Mouse (Mus musculus) cerebellum, postnatal 14 days (tissue): ENCODE measurements around the gene Mrps27.

ENCODE experiments used
- DNase-seq, 2 experiments: peaks; one replicate each; pipeline ENCODE4 v3.0.0; 2021; ENCODE audit warnings: mixed read lengths in 2 of 2

The Mrps27 gene

GRCm38 (mm10) chr13:99391417-99391816 is 46.8 kb downstream of the Mrps27 start:
- peak; percentile 73 for DNase-seq

GRCm38 (mm10) chr13:99393128-99393527 is 48.5 kb downstream of the Mrps27 start:
- no peak for DNase-seq

- no peak for DNase-seq
These were observed 50.1 kb downstream of the Mrps27 start for GRCm38 (mm10) chr13:99394694-99395093.

GRCm38 (mm10) chr13:99395531-99395930 is 50.9 kb downstream of the Mrps27 start:
- peak in 1 of 2 experiments; percentile 45 for DNase-seq

- DNase-seq, result peak; percentile 89 to 92
These were observed 52.6 kb downstream of the Mrps27 start for GRCm38 (mm10) chr13:99397228-99397627.

GRCm38 (mm10) chr13:99398149-99398701 is 53.6 kb downstream of the Mrps27 start:
- DNase-seq, result peak; percentile 74 to 83

GRCm38 (mm10) chr13:99399373-99399772 is 54.8 kb downstream of the Mrps27 start:
- no peak for DNase-seq

- no peak for DNase-seq
These were observed 64.6 kb downstream of the Mrps27 start for GRCm38 (mm10) chr13:99409216-99409615.

- no peak for DNase-seq
These were observed 66.3 kb downstream of the Mrps27 start for GRCm38 (mm10) chr13:99410611-99411515.

- DNase-seq, result peak; percentile 66 to 69
These were observed 67.2 kb downstream of the Mrps27 start for GRCm38 (mm10) chr13:99411761-99412160.

GRCm38 (mm10) chr13:99412477-99413080 is 68.0 kb downstream of the Mrps27 start:
- DNase-seq, result peak; percentile 71 to 72

- no peak for DNase-seq
These were observed 69.1 kb downstream of the Mrps27 start for GRCm38 (mm10) chr13:99413481-99414351.

- no peak for DNase-seq
These were observed 69.8 kb downstream of the Mrps27 start for GRCm38 (mm10) chr13:99414352-99414742.

GRCm38 (mm10) chr13:99416601-99417000 is 72.0 kb downstream of the Mrps27 start:
- DNase-seq, result no peak

GRCm38 (mm10) chr13:99423581-99423980 is 79.0 kb downstream of the Mrps27 start:
- DNase-seq, result no peak

GRCm38 (mm10) chr13:99433068-99434008 is 88.8 kb downstream of the Mrps27 start:
- no peak for DNase-seq

GRCm38 (mm10) chr13:99434494-99434893 is 89.9 kb downstream of the Mrps27 start:
- peak; percentile 60 to 72 for DNase-seq

GRCm38 (mm10) chr13:99437051-99437450 is 92.5 kb downstream of the Mrps27 start:
- DNase-seq, result no peak

- DNase-seq, result no peak
These were observed 94.8 kb downstream of the Mrps27 start for GRCm38 (mm10) chr13:99439357-99439756.

GRCm38 (mm10) chr13:99440228-99440627 is 95.6 kb downstream of the Mrps27 start:
- DNase-seq, result no peak

- DNase-seq, result no peak
These were observed 97.3 kb downstream of the Mrps27 start for GRCm38 (mm10) chr13:99441700-99442433.
